Mouse (Mus musculus) erythroblast, embryonic 14.5 days (primary cell): ENCODE results near the gene Gria4. TPM values are rescaled to one million over a fixed set of nuclear protein-coding genes. Genes with fewer than 3 reads are reported as not detected.

Experiments used
- H3K27me3 ChIP-seq: 2 replicates; pipeline ENCODE4 v1.6.1; 2012; ENCODE audit warnings: inconsistent platforms; ENCODE audit not compliant: control insufficient read depth
- H3K36me3 ChIP-seq: 2 replicates; pipeline ENCODE4 v1.6.1; 2012; ENCODE audit warnings: mild to moderate bottlenecking, inconsistent platforms; ENCODE audit not compliant: control insufficient read depth
- H3K4me1 ChIP-seq: 2 replicates; pipeline ENCODE4 v1.6.1; 2012; ENCODE audit warnings: inconsistent platforms; ENCODE audit not compliant: control insufficient read depth
- H3K4me3 ChIP-seq: replicated peaks from 2 replicates; pipeline ENCODE3; 2012; ENCODE audit warnings: moderate library complexity, mild to moderate bottlenecking, inconsistent platforms
- H3K9me3 ChIP-seq: 2 replicates; pipeline ENCODE4 v1.6.1; 2012; ENCODE audit warnings: low read length, inconsistent platforms, mixed read lengths; ENCODE audit not compliant: control insufficient read depth
- GATA1 ChIP-seq: IDR thresholded peaks from 2 replicates; pipeline ENCODE4 v1.6.1; 2012; ENCODE audit warnings: low read length, inconsistent platforms, mixed read lengths
- TAL1 ChIP-seq: IDR thresholded peaks from 3 replicates; pipeline ENCODE4 v1.6.1; 2012; ENCODE audit warnings: low read length, inconsistent platforms, mixed read lengths
- polyA plus RNA-seq: library from polyadenylated mRNA; stranded (reverse); fragments of >175 nt; gene quantifications from 2 replicates; pipeline ENCODE4 v1.2.3, GENCODE M21; 2012

Gria4 gene
- polyA plus RNA-seq, 1 experiment = not detected

GRCm38 (mm10) chr9:4376640-4377120, 419.4 kb downstream of the Gria4 start:
- Histone ChIP-seq H3K4me1 (peaks cover 13% of the 10 kb centered on the region), H3K4me3 (peak overlapping the region; percentile 72), H3K36me3 (peaks cover 2% of the 10 kb centered on the region; the same call in 1 of the 2 replicates), H3K27me3 (no peaks in the 10 kb centered on the region), H3K9me3 (no peaks in the 10 kb centered on the region)
- TF ChIP-seq GATA1 (no peak), TAL1 (no peak)

- Histone ChIP-seq H3K4me1 (peaks cover 13% of the 10 kb centered on the region), H3K4me3 (peak within 1 kb of the TSS; percentile 72), H3K9me3 (no peaks in the 10 kb centered on the region), H3K27me3 (no peaks in the 10 kb centered on the region), H3K36me3 (0 out of 2 replicates have a peak, but pooled peaks cover 2% of the 10 kb centered on the region)
- TF ChIP-seq GATA1 (no peak), TAL1 (no peak)
Observed at GRCm38 (mm10) chr9:4375828-4376639, 420.0 kb downstream of the Gria4 start, which contains the start of gene Msantd4. Gene Msantd4, plus strand, starts transcription at chr9:4376562.
